Mouse (Mus musculus): Measurements from ENCODE around the gene Stxbp4. TPM values are rescaled to one million over a fixed set of nuclear protein-coding genes. Genes with fewer than 3 reads are reported as not detected.

The Stxbp4 gene
- polyA plus RNA-seq (2014; fragmentation: Illumina TruSeq; extraction: RNeasy Lipid Tissue Mini Kit (QIAGEN cat#74804); ENCODE audit: insufficient read depth, low read depth, low replicate concordance), result 1.7 TPM

GRCm38 (mm10) chr11:90637440-90638311, at the start of gene Stxbp4, which contains the start of gene Cox11:
Stxbp4 (minus strand) TSS chr11:90638084.
Cox11 (plus strand) TSS chr11:90638173.

Other genes with a start within 250 kb of the Stxbp4 start
- gene Hlf, start 247.2 kb downstream of the Stxbp4 start, polyA plus RNA-seq (2014; fragmentation: Illumina TruSeq; extraction: RNeasy Lipid Tissue Mini Kit (QIAGEN cat#74804); ENCODE audit: insufficient read depth, low read depth, low replicate concordance), result 2.4 TPM
- gene Cox11, start 89 bp upstream of the Stxbp4 start, polyA plus RNA-seq (2014; fragmentation: Illumina TruSeq; extraction: RNeasy Lipid Tissue Mini Kit (QIAGEN cat#74804); ENCODE audit: insufficient read depth, low read depth, low replicate concordance), result 9.2 TPM
- 11.4 TPM for gene Tom1l1, start 50.3 kb upstream of the Stxbp4 start, polyA plus RNA-seq (2014; fragmentation: Illumina TruSeq; extraction: RNeasy Lipid Tissue Mini Kit (QIAGEN cat#74804); ENCODE audit: insufficient read depth, low read depth, low replicate concordance)